Mouse (Mus musculus) midbrain, embryonic 11.5 days (tissue): ENCODE measurements around the gene Neu4. TPM values are rescaled to one million over a fixed set of nuclear protein-coding genes. Genes with fewer than 3 reads are reported as not detected.
"Not testable (repeated sequence)": the region's sequence is repeated elsewhere in the genome, so short reads cannot be mapped to it uniquely, and the experiment has no call there.

Source experiments
- ATAC-seq: fragments of 200-750 bp; cut with Nextera tagmentation; 2 replicates; pipeline ENCODE4 v1.8.0; 2017; ENCODE audit warnings: moderate TSS enrichment, moderate library complexity; ENCODE audit not compliant: low FRiP score
- DNase-seq: peaks from one replicate; pipeline ENCODE4 v3.0.0; 2015; ENCODE audit warnings: low spot score; ENCODE audit errors: missing footprints
- H3K27ac ChIP-seq: fragments of 300-500 bp; sonication (generic); 2 replicates; pipeline ENCODE4 v1.5.1; 2014; ENCODE audit warnings: low read depth, low read length
- H3K27me3 ChIP-seq: fragments of 300-500 bp; sonication (generic); 2 replicates; pipeline ENCODE4 v1.6.1; 2014; ENCODE audit warnings: mild to moderate bottlenecking, low read length, moderate library complexity, mixed read lengths; ENCODE audit not compliant: control insufficient read depth, insufficient read depth
- H3K36me3 ChIP-seq: fragments of 300-500 bp; sonication (generic); 2 replicates; pipeline ENCODE4 v1.6.1; 2014; ENCODE audit warnings: mild to moderate bottlenecking, low read length, moderate library complexity, mixed read lengths; ENCODE audit not compliant: control insufficient read depth, insufficient read depth
- H3K4me1 ChIP-seq: fragments of 300-500 bp; sonication (generic); 2 replicates; pipeline ENCODE4 v1.6.1; 2014; ENCODE audit warnings: low read length; ENCODE audit not compliant: control insufficient read depth, insufficient read depth
- H3K4me2 ChIP-seq: fragments of 300-500 bp; sonication (generic); 2 replicates; pipeline ENCODE4 v1.6.1; 2014; ENCODE audit warnings: mild to moderate bottlenecking, moderate library complexity
- H3K4me3 ChIP-seq: fragments of 300-500 bp; sonication (generic); 2 replicates; pipeline ENCODE4 v1.5.1; 2014; ENCODE audit warnings: low read depth, low read length
- H3K9ac ChIP-seq: fragments of 300-500 bp; sonication (generic); 2 replicates; pipeline ENCODE4 v1.6.1; 2014; ENCODE audit warnings: low read length
- H3K9me3 ChIP-seq: fragments of 300-500 bp; sonication (generic); 2 replicates; pipeline ENCODE4 v1.6.1; 2016; ENCODE audit warnings: low read length; ENCODE audit not compliant: control insufficient read depth
- WGBS: fragments of 180-500 bp; shearing (Covaris S2); extraction: QIAGEN DNeasy Blood & Tissue Kit; methylation state at CpG from one replicate; pipeline ENCODE4 v1.1.7; 2014; 5-methylcytosine and 5-hydroxymethylcytosine counted together
- polyA plus RNA-seq: library from polyadenylated mRNA; unstranded; fragments of >200 nt; fragmentation: Nextera tagmentation; extraction: Ambion mirVana; gene quantifications from 2 replicates; pipeline ENCODE4 v1.2.1, GENCODE M21; 2014

Gene Neu4
- polyA plus RNA-seq, 1 experiment from 2014 or later = not detected

DNA sequence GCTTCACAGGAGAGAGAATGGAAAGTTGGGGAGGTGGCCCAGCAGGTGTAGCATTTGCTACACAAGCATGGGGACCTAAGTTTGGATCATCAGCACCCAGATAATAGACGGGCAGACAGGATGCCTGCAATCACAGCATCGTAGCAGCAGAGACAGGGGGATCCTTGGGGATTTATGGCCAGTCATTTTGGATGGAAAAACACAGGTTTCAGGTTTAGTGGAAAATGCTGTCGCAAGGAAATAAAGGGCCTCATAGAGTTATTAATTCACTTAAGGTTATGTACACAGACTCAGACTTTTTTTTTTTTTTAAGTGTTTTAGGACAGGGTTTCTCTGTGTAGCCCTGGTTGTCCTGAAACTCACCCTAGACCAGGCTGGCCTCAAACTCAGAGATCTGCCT is 25.3 kb downstream of the Neu4 start:
- ATAC-seq = no peak
- no peaks in the 10 kb centered on the region for H3K4me1 ChIP-seq
- H3K27me3 ChIP-seq = no peaks in the 10 kb centered on the region
- H3K4me2 ChIP-seq = no peak overlapping the region
- no peak overlapping the region for H3K9ac ChIP-seq
- H3K9me3 ChIP-seq = no peaks in the 10 kb centered on the region
- 95% methylated on average over 3 of the region's 3 CpGs for WGBS
- no peak overlapping the region for H3K4me3 ChIP-seq
- no peak overlapping the region for H3K27ac ChIP-seq
- DNase-seq = no peak
- H3K36me3 ChIP-seq = no peaks in the 10 kb centered on the region

DNA sequence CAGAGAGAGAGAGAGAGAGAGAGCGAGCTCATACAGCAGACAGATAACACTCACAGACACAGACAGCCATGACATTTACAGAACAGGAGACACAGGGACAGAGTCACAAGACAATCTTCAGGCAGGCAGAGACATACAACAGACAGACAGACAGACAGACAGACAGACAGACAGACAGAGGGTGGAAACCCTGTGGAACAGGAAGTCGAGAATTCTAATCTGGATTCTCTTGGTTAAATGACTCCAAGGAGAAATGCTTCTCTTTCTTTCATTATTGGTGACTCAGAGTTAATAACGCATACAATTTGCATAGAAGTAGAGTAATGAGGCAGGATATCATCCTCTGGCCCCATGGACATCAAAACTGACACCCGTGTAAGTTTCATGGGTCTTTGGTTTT is 26.3 kb downstream of the Neu4 start:
- WGBS = 92% methylated on average over 4 of the region's 4 CpGs
- H3K36me3 ChIP-seq = no peaks in the 10 kb centered on the region
- ATAC-seq = no peak
- no peaks in the 10 kb centered on the region for H3K9me3 ChIP-seq
- no peak overlapping the region for H3K4me2 ChIP-seq
- H3K9ac ChIP-seq = no peak overlapping the region
- no peaks in the 10 kb centered on the region for H3K4me1 ChIP-seq
- DNase-seq = no peak
- no peaks in the 10 kb centered on the region for H3K27me3 ChIP-seq
- no peak overlapping the region for H3K27ac ChIP-seq
- H3K4me3 ChIP-seq = no peak overlapping the region

GRCm38 (mm10) chr1:94051104-94051503 is 30.9 kb downstream of the Neu4 start:
- Histone ChIP-seq H3K4me2 (no peak overlapping the region), H3K4me1 (no peaks in the 10 kb centered on the region), H3K36me3 (no peaks in the 10 kb centered on the region), H3K9me3 (no peaks in the 10 kb centered on the region), H3K4me3 (no peak overlapping the region), H3K27ac (no peak overlapping the region), H3K27me3 (no peaks in the 10 kb centered on the region), H3K9ac (no peak overlapping the region)
- no peak for DNase-seq
- 87% methylated on average over 5 of the region's 5 CpGs for WGBS
- ATAC-seq = no peak

DNA sequence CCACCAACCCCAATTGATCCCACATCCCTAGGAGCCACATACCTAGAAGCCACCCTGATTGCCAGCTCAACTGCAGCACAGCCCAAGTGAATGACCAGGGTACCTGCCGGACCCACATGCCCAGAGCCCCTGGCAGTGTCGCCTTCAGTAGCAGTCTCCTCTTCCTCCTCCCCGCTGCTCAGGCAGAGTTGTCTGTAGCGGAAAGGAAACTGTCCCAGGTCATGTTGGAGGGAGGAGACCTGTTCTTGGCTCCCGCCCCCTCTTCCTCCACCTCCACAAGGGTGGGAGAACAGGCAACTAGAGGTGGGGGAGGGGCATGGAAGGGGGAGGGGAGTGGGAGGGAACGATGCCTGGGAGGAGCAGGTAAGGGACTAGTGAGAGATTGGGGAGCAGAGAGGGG is 32.1 kb downstream of the Neu4 start, which contains the start of gene Pdcd1:
TSS of gene Pdcd1 (minus strand) at position 181 of the 400 bp plus-strand sequence.
- H3K4me3 ChIP-seq = no peak within 1 kb of the TSS
- ATAC-seq (no peak), DNase-seq (no peak)
- H3K27ac ChIP-seq = no peak within 1 kb of the TSS
- no peak within 1 kb of the TSS for H3K9ac ChIP-seq
- H3K4me1 ChIP-seq = no peaks in the 10 kb centered on the region
- H3K36me3 ChIP-seq = no peaks in the 10 kb centered on the region
- 70% methylated on average over 6 of the region's 6 CpGs for WGBS
- no peaks in the 10 kb centered on the region for H3K9me3 ChIP-seq
- no peak within 1 kb of the TSS for H3K4me2 ChIP-seq
- no peaks in the 10 kb centered on the region for H3K27me3 ChIP-seq

DNA sequence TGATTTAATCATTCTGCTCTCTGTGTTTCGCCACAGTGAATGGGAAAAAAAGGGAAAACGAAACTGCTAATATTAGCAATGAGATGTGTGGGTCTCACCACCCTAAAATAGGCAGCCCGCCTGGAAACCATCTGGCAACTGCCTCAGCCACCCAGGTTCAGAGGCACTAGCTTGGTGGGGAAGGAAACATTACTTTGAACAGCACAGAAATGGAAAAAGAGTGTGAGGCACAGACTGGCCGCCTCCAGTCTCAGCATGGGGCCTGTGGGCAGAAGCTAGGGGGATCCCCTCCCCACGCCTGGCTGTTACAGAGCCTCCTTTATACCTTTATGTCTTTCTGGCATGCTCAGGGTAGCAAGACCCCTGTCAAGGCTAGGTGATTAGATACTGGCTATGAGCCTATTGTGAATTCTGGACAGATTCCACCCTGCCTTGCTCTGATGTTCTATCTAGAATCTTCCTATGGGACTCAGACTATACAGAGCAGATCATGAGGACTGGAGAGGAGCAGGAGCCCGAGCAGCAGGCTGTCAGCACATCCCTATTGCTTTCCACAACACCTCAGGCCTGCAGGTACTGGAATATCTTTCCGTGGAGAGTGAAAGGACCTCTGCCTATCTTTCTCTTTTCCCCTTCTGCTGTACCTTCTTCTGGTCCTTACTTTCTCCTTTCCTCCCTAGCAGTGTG is 33.4 kb downstream of the Neu4 start:
- Histone ChIP-seq H3K27me3 (no peaks in the 10 kb centered on the region), H3K4me2 (no peak overlapping the region), H3K36me3 (no peaks in the 10 kb centered on the region), H3K4me1 (no peaks in the 10 kb centered on the region), H3K9ac (no peak overlapping the region), H3K27ac (no peak overlapping the region), H3K9me3 (no peaks in the 10 kb centered on the region), H3K4me3 (no peak overlapping the region)
- ATAC-seq = no peak
- no peak for DNase-seq
- 72% methylated on average over 7 of the region's 7 CpGs for WGBS

- Histone ChIP-seq H3K9me3 (no peaks in the 10 kb centered on the region), H3K4me2 (no peak overlapping the region), H3K27me3 (no peaks in the 10 kb centered on the region), H3K9ac (no peak overlapping the region), H3K4me3 (no peak overlapping the region), H3K4me1 (no peaks in the 10 kb centered on the region), H3K36me3 (no peaks in the 10 kb centered on the region), H3K27ac (no peak overlapping the region)
- DNase-seq = no peak
- 74% methylated on average over 1 of the region's 1 CpGs for WGBS
- ATAC-seq = no peak
Observed at GRCm38 (mm10) chr1:94054481-94054880, 34.2 kb downstream of the Neu4 start.

- Histone ChIP-seq H3K27ac (no peak overlapping the region), H3K36me3 (no peaks in the 10 kb centered on the region), H3K27me3 (no peaks in the 10 kb centered on the region), H3K4me1 (no peaks in the 10 kb centered on the region), H3K9me3 (no peaks in the 10 kb centered on the region), H3K4me2 (no peak overlapping the region), H3K9ac (no peak overlapping the region), H3K4me3 (no peak overlapping the region)
- ATAC-seq (no peak), DNase-seq (no peak)
- WGBS = 87% methylated on average over 3 of the region's 3 CpGs
Observed at GRCm38 (mm10) chr1:94055966-94056365, 35.7 kb downstream of the Neu4 start.

GRCm38 (mm10) chr1:94057401-94057800 is 37.1 kb downstream of the Neu4 start:
- Histone ChIP-seq H3K9me3 (no peaks in the 10 kb centered on the region), H3K27ac (no peak overlapping the region), H3K27me3 (no peaks in the 10 kb centered on the region), H3K4me3 (no peak overlapping the region), H3K4me1 (no peaks in the 10 kb centered on the region), H3K36me3 (no peaks in the 10 kb centered on the region), H3K4me2 (no peak overlapping the region), H3K9ac (no peak overlapping the region)
- no peak for DNase-seq
- ATAC-seq = no peak
- WGBS = 84% methylated on average over 2 of the region's 2 CpGs

GRCm38 (mm10) chr1:94058281-94058680 is 38.0 kb downstream of the Neu4 start:
- H3K4me1 ChIP-seq, DNase-seq, H3K27ac ChIP-seq, H3K36me3 ChIP-seq, H3K9ac ChIP-seq, ATAC-seq, H3K9me3 ChIP-seq, H3K4me3 ChIP-seq, H3K4me2 ChIP-seq, H3K27me3 ChIP-seq: not testable (repeated sequence)
- 75% methylated on average over 1 of the region's 1 CpGs for WGBS
